Mouse (Mus musculus): ENCODE results near the gene Insm1. TPM values are rescaled to one million over a fixed set of nuclear protein-coding genes. Genes with fewer than 3 reads are reported as not detected.

The Insm1 gene
- total RNA-seq, 2 experiments from 2014 or later, result not detected

- DNase-seq, result peak; percentile 51
Measured at GRCm38 (mm10) chr2:146265045-146265444, 43.3 kb downstream of the Insm1 start.

GRCm38 (mm10) chr2:146266539-146266938 lies 44.8 kb downstream of the Insm1 start:
- DNase-seq, result no peak
